Mouse (Mus musculus) olfactory bulb, adult 2 months (tissue): ENCODE results near the gene Mmp11.

Experiments
- CTCF ChIP-seq: fragments of 200-500 bp; IDR thresholded peaks from 2 replicates; pipeline ENCODE4 v1.5.1; 2012; ENCODE audit warnings: low read depth, mild to moderate bottlenecking, low read length, moderate library complexity; ENCODE audit not compliant: insufficient read depth
- POLR2A ChIP-seq: fragments of 200-500 bp; IDR thresholded peaks from 2 replicates; pipeline ENCODE4 v1.6.1; 2012; ENCODE audit warnings: mild to moderate bottlenecking, low read depth, low read length, moderate library complexity; ENCODE audit not compliant: insufficient read depth

DNA sequence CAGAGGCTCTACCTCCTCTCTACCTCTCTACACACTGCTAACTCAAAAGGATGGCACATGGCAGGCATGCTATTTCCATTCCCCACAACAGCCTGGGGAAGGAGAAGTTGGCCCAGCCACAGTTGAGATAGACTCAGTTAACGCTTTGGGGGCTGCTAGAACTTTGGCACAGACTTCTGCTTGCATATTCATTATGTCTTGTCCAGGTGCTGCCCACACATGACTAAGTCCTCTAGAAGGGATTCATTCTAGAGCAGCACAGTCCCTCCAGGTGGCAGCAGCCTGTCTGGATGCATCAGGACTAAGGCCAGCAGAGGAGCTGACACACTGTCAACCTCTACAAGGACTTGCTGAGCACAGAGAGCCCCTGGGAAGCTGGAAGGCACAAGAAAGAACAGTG, 40.1 kb downstream of the Mmp11 start:
- TF ChIP-seq CTCF (no peak), POLR2A (no peak)
